Mouse (Mus musculus): ENCODE results near the gene Eva1a. TPM values are rescaled to one million over a fixed set of nuclear protein-coding genes. Genes with fewer than 3 reads are reported as not detected.

Gene Eva1a
- total RNA-seq, 2 experiments from 2014 or later = not detected

GRCm38 (mm10) chr6:82119322-82120162 lies 78.7 kb downstream of the Eva1a start:
- ATAC-seq (ENCODE audit: poor library complexity, severe bottlenecking) = no peak

- ATAC-seq (ENCODE audit: poor library complexity, severe bottlenecking) = no peak
Measured at GRCm38 (mm10) chr6:82125134-82125533, 84.3 kb downstream of the Eva1a start.

DNA sequence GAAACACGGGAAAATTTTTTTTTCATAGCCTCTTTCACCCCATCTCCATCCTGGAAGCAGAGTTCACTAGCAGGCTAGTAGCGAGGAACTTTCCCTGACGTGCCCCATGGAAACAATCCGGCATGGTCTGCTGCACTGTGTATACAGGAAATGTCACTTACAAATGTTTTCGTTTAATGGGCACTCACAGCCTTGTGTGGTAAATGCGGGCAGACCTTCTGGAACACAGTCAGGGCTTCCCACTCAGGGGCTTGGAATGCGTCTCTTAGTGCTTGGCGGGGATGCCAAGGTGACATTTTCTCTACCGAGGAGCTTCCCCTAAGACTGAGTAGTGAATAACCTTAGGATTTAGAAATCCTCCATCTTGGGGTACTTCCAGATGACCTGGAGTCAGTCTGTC lies 87.0 kb downstream of the Eva1a start:
- ATAC-seq (ENCODE audit: poor library complexity, severe bottlenecking) = no peak

GRCm38 (mm10) chr6:82129630-82130217 lies 88.9 kb downstream of the Eva1a start:
- ATAC-seq (ENCODE audit: poor library complexity, severe bottlenecking) = no peak

- ATAC-seq (ENCODE audit: poor library complexity, severe bottlenecking) = no peak
Measured at GRCm38 (mm10) chr6:82132876-82133591, 92.2 kb downstream of the Eva1a start.

GRCm38 (mm10) chr6:82133592-82133978 lies 92.7 kb downstream of the Eva1a start:
- ATAC-seq (ENCODE audit: poor library complexity, severe bottlenecking) = no peak

- no peak for ATAC-seq (ENCODE audit: poor library complexity, severe bottlenecking)
Measured at GRCm38 (mm10) chr6:82135959-82136712, 95.3 kb downstream of the Eva1a start.

Other genes with a start within 250 kb of the Eva1a start
- 6.4 and 8.0 TPM in 2 replicates for gene Gcfc2, start 117.4 kb upstream of the Eva1a start, total RNA-seq (2015)
- gene Gcfc2, start 117.4 kb upstream of the Eva1a start, total RNA-seq (2017) = 11.4 and 16.7 TPM in 2 replicates
- gene Mrpl19, start 75.1 kb upstream of the Eva1a start, total RNA-seq (2015) = 9.0 and 9.2 TPM in 2 replicates
- 5.0 and 9.0 TPM in 2 replicates for gene Mrpl19, start 75.1 kb upstream of the Eva1a start, total RNA-seq (2017)

Measured in megakaryocyte, adult 5-6 weeks (primary cell).